Mouse (Mus musculus) midbrain, embryonic 11.5 days (tissue): Measurements from ENCODE around the gene Dennd4a. TPM values are rescaled to one million over a fixed set of nuclear protein-coding genes. Genes with fewer than 3 reads are reported as not detected.
"Not testable (repeated sequence)": the region's sequence is repeated elsewhere in the genome, so short reads cannot be mapped to it uniquely, and the experiment has no call there.

Source experiments
- ATAC-seq: fragments of 200-750 bp; cut with Nextera tagmentation; 2 replicates; pipeline ENCODE4 v1.8.0; 2017; ENCODE audit warnings: moderate TSS enrichment, moderate library complexity; ENCODE audit not compliant: low FRiP score
- DNase-seq: peaks from one replicate; pipeline ENCODE4 v3.0.0; 2015; ENCODE audit warnings: low spot score; ENCODE audit errors: missing footprints
- H3K27ac ChIP-seq: fragments of 300-500 bp; sonication (generic); 2 replicates; pipeline ENCODE4 v1.5.1; 2014; ENCODE audit warnings: low read depth, low read length
- H3K27me3 ChIP-seq: fragments of 300-500 bp; sonication (generic); 2 replicates; pipeline ENCODE4 v1.6.1; 2014; ENCODE audit warnings: mild to moderate bottlenecking, low read length, moderate library complexity, mixed read lengths; ENCODE audit not compliant: control insufficient read depth, insufficient read depth
- H3K36me3 ChIP-seq: fragments of 300-500 bp; sonication (generic); 2 replicates; pipeline ENCODE4 v1.6.1; 2014; ENCODE audit warnings: mild to moderate bottlenecking, low read length, moderate library complexity, mixed read lengths; ENCODE audit not compliant: control insufficient read depth, insufficient read depth
- H3K4me1 ChIP-seq: fragments of 300-500 bp; sonication (generic); 2 replicates; pipeline ENCODE4 v1.6.1; 2014; ENCODE audit warnings: low read length; ENCODE audit not compliant: control insufficient read depth, insufficient read depth
- H3K4me2 ChIP-seq: fragments of 300-500 bp; sonication (generic); 2 replicates; pipeline ENCODE4 v1.6.1; 2014; ENCODE audit warnings: mild to moderate bottlenecking, moderate library complexity
- H3K4me3 ChIP-seq: fragments of 300-500 bp; sonication (generic); 2 replicates; pipeline ENCODE4 v1.5.1; 2014; ENCODE audit warnings: low read depth, low read length
- H3K9ac ChIP-seq: fragments of 300-500 bp; sonication (generic); 2 replicates; pipeline ENCODE4 v1.6.1; 2014; ENCODE audit warnings: low read length
- H3K9me3 ChIP-seq: fragments of 300-500 bp; sonication (generic); 2 replicates; pipeline ENCODE4 v1.6.1; 2016; ENCODE audit warnings: low read length; ENCODE audit not compliant: control insufficient read depth
- WGBS: fragments of 180-500 bp; shearing (Covaris S2); extraction: QIAGEN DNeasy Blood & Tissue Kit; methylation state at CpG from one replicate; pipeline ENCODE4 v1.1.7; 2014; 5-methylcytosine and 5-hydroxymethylcytosine counted together
- polyA plus RNA-seq: library from polyadenylated mRNA; unstranded; fragments of >200 nt; fragmentation: Nextera tagmentation; extraction: Ambion mirVana; gene quantifications from 2 replicates; pipeline ENCODE4 v1.2.1, GENCODE M21; 2014

Gene Dennd4a
- polyA plus RNA-seq, 1 experiment from 2014 or later, result 8.9 TPM

DNA sequence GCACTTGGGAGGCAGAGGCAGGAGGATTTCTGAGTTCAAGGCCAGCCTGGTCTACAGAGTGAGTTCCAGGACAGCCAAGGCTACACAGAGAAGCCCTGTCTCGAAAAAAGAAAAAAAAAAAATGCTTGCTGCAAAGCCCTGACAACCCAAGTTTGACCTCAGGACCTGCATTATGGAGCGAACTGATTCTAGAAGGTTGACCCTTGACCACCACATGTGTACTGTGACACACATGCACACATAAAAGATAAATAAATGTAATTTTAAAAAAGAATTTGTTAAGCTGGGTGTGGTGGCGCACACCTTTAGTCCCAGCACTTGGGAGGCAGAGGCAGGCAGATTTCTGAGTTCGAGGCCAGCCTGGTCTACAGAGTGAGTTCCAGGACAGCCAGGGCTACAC, 8.5 kb downstream of the Dennd4a start:
- not testable (repeated sequence) for H3K36me3 ChIP-seq, H3K4me1 ChIP-seq, H3K4me3 ChIP-seq, H3K9me3 ChIP-seq, DNase-seq, H3K9ac ChIP-seq, ATAC-seq, H3K27me3 ChIP-seq, H3K4me2 ChIP-seq, H3K27ac ChIP-seq
- WGBS, result 94% methylated on average over 4 of the region's 4 CpGs

DNA sequence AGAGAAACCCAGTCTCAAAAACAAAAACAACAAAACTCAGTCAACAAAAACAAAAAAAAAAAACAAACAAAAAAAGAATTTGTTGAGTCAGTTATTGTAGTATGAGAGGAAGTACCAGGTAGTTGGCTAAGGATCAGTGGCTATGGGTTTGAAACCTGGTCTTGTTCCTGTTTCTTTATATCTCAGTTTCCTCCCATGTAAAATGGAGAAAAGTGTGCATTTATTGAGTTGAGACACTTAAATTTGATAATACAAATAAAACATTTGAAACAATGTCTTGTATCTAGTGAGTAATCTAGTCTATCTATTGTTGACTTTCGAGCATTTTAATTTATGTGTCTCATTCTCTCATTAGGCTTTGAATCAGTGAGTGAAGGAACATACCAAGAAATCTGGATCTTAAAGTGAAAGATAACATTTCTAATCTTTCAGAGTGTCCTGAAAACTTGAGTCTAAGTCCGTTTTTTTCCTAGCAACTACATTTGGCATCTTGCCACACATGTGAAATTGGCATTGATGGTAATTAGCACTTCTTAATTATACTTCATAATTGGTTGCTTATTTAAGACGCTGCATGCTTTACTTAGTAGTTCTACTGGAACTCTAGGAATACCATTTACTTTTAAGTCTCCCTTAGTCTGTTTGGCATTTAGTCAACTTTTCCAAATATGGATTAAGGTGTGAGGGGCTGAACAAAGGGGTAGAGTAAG, 9.1 kb downstream of the Dennd4a start:
- H3K36me3 ChIP-seq, result no peaks in the 10 kb centered on the region
- H3K9ac ChIP-seq, result no peak overlapping the region
- no peaks in the 10 kb centered on the region for H3K27me3 ChIP-seq
- no peak overlapping the region for H3K4me2 ChIP-seq
- no peaks in the 10 kb centered on the region for H3K4me1 ChIP-seq
- ATAC-seq (no peak), DNase-seq (no peak)
- no peak overlapping the region for H3K27ac ChIP-seq
- H3K4me3 ChIP-seq, result no peak overlapping the region
- H3K9me3 ChIP-seq, result no peaks in the 10 kb centered on the region
- WGBS, result 83% methylated on average over 3 of the region's 3 CpGs

- Histone ChIP-seq H3K27ac (no peak overlapping the region), H3K27me3 (no peaks in the 10 kb centered on the region), H3K4me1 (no peaks in the 10 kb centered on the region), H3K36me3 (no peaks in the 10 kb centered on the region), H3K9me3 (no peaks in the 10 kb centered on the region), H3K4me3 (no peak overlapping the region), H3K9ac (no peak overlapping the region), H3K4me2 (no peak overlapping the region)
- 84% methylated on average over 7 of the region's 7 CpGs for WGBS
- no peak for ATAC-seq
- no peak for DNase-seq
Observed at GRCm38 (mm10) chr9:64822235-64822634, 11.1 kb downstream of the Dennd4a start.

DNA sequence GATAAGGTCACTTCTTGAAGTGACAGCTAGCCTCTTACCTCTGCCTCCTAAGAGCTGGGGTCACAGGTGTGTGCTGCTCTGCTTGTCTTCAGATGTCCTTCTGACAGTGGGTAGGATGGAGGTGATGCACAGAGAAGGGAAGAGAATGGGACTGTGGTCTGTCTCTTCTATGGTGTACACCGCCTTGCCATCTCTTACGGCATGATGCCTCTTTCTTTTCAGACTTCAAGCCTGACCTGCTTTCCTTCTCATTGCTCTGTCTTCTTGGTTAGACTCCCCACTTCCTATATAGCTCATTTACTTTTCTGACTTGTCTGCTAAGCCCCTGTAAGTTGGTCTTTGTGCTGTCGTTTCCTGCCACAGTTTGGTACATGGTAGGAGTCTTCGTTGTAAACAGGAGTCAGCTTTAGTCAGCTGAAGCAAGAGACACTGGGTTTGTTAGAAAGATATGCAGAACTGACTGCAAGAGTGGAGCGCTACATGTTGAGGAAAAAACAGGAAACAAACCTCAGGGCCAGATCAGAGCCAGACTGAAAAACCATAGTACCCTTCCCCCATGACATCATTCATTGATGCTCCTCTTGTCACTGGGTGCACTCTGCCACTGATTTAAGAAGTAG, 13.4 kb downstream of the Dennd4a start:
- no peaks in the 10 kb centered on the region for H3K4me1 ChIP-seq
- no peaks in the 10 kb centered on the region for H3K36me3 ChIP-seq
- H3K4me3 ChIP-seq, result no peak overlapping the region
- no peak for DNase-seq
- no peak for ATAC-seq
- H3K9ac ChIP-seq, result no peak overlapping the region
- no peak overlapping the region for H3K27ac ChIP-seq
- WGBS, result 84% methylated on average over 5 of the region's 5 CpGs
- no peaks in the 10 kb centered on the region for H3K9me3 ChIP-seq
- H3K4me2 ChIP-seq, result no peak overlapping the region
- H3K27me3 ChIP-seq, result no peaks in the 10 kb centered on the region

- Histone ChIP-seq H3K9ac (no peak overlapping the region), H3K27me3 (no peaks in the 10 kb centered on the region), H3K9me3 (no peaks in the 10 kb centered on the region), H3K27ac (no peak overlapping the region), H3K4me2 (no peak overlapping the region), H3K4me3 (no peak overlapping the region), H3K4me1 (no peaks in the 10 kb centered on the region), H3K36me3 (no peaks in the 10 kb centered on the region)
- DNase-seq, result no peak
- WGBS, result 77% methylated on average over 6 of the region's 6 CpGs
- ATAC-seq, result no peak
Observed at GRCm38 (mm10) chr9:64830092-64830618, 19.0 kb downstream of the Dennd4a start.

- no peak for ATAC-seq
- Histone ChIP-seq H3K27me3 (no peaks in the 10 kb centered on the region), H3K9ac (no peak overlapping the region), H3K4me3 (no peak overlapping the region), H3K9me3 (no peaks in the 10 kb centered on the region), H3K4me2 (no peak overlapping the region), H3K36me3 (no peaks in the 10 kb centered on the region), H3K27ac (no peak overlapping the region), H3K4me1 (no peaks in the 10 kb centered on the region)
- DNase-seq, result no peak
- 95% methylated on average over 7 of the region's 7 CpGs for WGBS
Observed at GRCm38 (mm10) chr9:64830641-64831040, 19.5 kb downstream of the Dennd4a start.

- ATAC-seq, result no peak
- no peaks in the 10 kb centered on the region for H3K27me3 ChIP-seq
- H3K4me1 ChIP-seq, result no peaks in the 10 kb centered on the region
- no peak overlapping the region for H3K27ac ChIP-seq
- H3K9me3 ChIP-seq, result no peaks in the 10 kb centered on the region
- no peak for DNase-seq
- H3K4me2 ChIP-seq, result no peak overlapping the region
- no peak overlapping the region for H3K9ac ChIP-seq
- no peak overlapping the region for H3K4me3 ChIP-seq
- H3K36me3 ChIP-seq, result no peaks in the 10 kb centered on the region
- 91% methylated on average over 2 of the region's 2 CpGs for WGBS
Observed at GRCm38 (mm10) chr9:64831760-64832159, 20.6 kb downstream of the Dennd4a start.

DNA sequence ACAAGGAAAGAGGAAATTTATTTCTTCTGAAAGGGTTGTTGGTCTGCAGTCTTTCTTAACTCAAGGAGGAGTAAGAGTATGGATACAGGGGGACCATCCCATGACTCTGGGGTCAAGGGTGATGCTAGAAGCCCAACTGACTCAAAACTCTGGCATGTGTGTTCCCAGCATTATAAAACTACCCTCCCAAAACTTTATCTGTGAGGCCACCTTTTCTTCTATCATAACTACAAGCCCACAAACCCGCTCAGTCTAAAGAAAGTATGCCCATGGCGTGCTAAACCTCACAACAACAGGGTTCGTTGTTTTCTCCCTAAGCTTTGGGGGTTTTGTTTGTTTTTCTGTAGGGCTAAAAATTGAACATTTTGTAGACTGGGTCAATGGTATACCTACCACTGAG, 23.3 kb downstream of the Dennd4a start:
- no peak overlapping the region for H3K4me2 ChIP-seq
- WGBS, result 93% methylated on average over 3 of the region's 3 CpGs
- ATAC-seq, result no peak

GRCm38 (mm10) chr9:64845355-64845754, 34.2 kb downstream of the Dennd4a start:
- 88% methylated on average over 4 of the region's 4 CpGs for WGBS
- ATAC-seq, result no peak
- no peaks in the 10 kb centered on the region for H3K4me1 ChIP-seq

More for the DNA sequence above, 23.3 kb downstream of the Dennd4a start:
- Histone ChIP-seq H3K9me3 (no peaks in the 10 kb centered on the region), H3K27ac (no peak overlapping the region), H3K4me3 (no peak overlapping the region), H3K9ac (no peak overlapping the region), H3K4me1 (no peaks in the 10 kb centered on the region), H3K36me3 (no peaks in the 10 kb centered on the region), H3K27me3 (no peaks in the 10 kb centered on the region)
- no peak for DNase-seq

More at GRCm38 (mm10) chr9:64845355-64845754, 34.2 kb downstream of the Dennd4a start:
- Histone ChIP-seq H3K9me3 (no peaks in the 10 kb centered on the region), H3K27ac (no peak overlapping the region), H3K36me3 (no peaks in the 10 kb centered on the region), H3K27me3 (no peaks in the 10 kb centered on the region), H3K4me3 (no peak overlapping the region), H3K9ac (no peak overlapping the region), H3K4me2 (no peak overlapping the region)
- DNase-seq, result no peak
